Mouse (Mus musculus): ENCODE results near the gene Asprv1.

The Asprv1 gene

DNA sequence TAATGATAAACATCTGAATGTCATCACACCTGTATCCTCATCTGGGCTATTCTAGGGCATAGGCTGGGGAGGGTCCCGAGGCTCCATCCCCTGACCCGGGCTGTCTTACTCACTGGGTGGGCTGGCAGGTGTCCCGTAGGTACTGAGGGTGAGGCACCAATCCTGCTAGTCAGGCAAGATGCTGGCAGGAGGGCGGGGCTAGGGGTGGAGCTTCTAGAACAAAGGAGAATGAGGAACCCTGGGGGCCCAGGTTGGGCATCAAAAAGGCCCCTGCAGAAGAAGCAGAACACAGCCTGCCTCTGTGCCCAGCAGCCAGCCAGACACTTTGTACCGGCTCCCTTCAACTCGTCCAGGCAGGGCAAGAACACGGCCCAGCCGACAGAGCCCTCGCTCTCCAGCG, at the start of gene Asprv1:
TSS of gene Asprv1 (plus strand) at position 219 of the 400 bp plus-strand sequence.
- DNase-seq (ENCODE audit: low read depth, low spot score): no peak

DNA sequence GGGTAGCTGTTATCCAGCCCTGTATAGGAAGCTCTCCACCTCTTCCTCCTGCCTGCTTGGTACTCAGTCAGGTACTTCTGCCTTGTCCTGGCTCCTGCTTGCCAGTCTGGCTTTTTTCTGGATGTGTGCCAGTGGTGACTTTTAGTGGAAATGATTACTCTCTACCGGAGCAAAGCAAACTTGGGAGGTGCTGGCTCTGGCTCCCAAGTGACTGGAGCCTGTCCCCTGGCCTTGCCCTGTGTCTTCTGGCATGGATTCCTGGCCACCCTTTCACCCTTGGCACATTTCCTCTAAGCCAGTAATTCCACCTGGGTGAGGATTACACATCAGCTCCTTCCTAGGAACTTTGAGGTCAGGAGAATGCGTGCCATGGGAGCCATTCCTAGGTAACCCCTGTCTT, 49.6 kb upstream of the Asprv1 start:
- DNase-seq (ENCODE audit: low read depth, low spot score): no peak

GRCm38 (mm10) chr6:86579066-86579784, 48.7 kb upstream of the Asprv1 start:
- DNase-seq (ENCODE audit: low read depth, low spot score): no peak

GRCm38 (mm10) chr6:86579926-86580325, 48.0 kb upstream of the Asprv1 start:
- DNase-seq (ENCODE audit: low read depth, low spot score): no peak

DNA sequence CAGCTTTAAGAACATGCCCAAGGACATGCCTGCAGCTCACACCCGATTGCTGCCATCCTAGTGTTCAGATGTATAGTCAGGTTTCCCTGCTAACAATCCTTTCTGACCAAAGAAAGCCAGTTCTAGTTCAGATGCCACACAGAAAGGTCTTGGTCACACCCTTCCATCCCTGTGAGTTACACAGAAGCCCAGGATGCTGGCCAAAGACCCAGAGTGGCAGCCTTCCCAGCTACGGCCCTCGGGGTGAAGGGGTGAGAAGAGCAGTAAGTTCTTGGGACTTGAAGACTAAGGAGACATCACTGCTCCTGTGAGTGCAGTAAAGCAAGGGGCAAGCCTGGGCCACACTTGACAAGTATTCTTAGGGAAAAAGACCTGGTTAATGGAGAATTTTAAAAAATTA, 44.8 kb upstream of the Asprv1 start:
- no peak for DNase-seq (ENCODE audit: low read depth, low spot score)

GRCm38 (mm10) chr6:86583601-86584215, 44.3 kb upstream of the Asprv1 start:
- no peak for DNase-seq (ENCODE audit: low read depth, low spot score)

GRCm38 (mm10) chr6:86584296-86585015, 43.5 kb upstream of the Asprv1 start:
- DNase-seq (ENCODE audit: low read depth, low spot score): no peak

- peak; percentile 53 for DNase-seq (ENCODE audit: low read depth, low spot score)
Measured at GRCm38 (mm10) chr6:86585070-86585600, 42.8 kb upstream of the Asprv1 start.

DNA sequence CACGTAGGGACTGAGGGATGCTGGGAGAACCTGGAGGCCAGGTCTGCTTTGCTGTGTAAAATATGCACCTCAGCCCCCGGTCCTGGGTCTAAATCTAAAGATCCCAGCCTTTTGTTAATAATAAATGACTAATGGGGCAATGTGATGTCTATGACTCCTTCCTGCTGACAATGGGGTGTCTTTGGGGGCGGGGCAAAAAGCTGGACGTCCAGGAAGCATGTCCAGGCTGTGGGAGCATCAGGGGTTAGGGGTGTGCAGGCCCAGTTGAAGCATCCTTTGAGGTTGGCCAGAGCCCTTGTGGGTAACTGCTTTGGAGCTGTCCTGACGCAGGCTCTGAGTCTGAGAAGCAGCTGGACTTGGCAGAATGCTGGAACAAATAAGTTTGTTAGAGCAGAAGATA, 41.9 kb upstream of the Asprv1 start:
- no peak for DNase-seq (ENCODE audit: low read depth, low spot score)

GRCm38 (mm10) chr6:86588429-86588828, 39.5 kb upstream of the Asprv1 start:
- DNase-seq (ENCODE audit: low read depth, low spot score): no peak

GRCm38 (mm10) chr6:86593146-86593897, 34.6 kb upstream of the Asprv1 start:
- no peak for DNase-seq (ENCODE audit: low read depth, low spot score)

- DNase-seq (ENCODE audit: low read depth, low spot score): peak; percentile 27
Measured at GRCm38 (mm10) chr6:86594636-86595035, 33.3 kb upstream of the Asprv1 start.

DNA sequence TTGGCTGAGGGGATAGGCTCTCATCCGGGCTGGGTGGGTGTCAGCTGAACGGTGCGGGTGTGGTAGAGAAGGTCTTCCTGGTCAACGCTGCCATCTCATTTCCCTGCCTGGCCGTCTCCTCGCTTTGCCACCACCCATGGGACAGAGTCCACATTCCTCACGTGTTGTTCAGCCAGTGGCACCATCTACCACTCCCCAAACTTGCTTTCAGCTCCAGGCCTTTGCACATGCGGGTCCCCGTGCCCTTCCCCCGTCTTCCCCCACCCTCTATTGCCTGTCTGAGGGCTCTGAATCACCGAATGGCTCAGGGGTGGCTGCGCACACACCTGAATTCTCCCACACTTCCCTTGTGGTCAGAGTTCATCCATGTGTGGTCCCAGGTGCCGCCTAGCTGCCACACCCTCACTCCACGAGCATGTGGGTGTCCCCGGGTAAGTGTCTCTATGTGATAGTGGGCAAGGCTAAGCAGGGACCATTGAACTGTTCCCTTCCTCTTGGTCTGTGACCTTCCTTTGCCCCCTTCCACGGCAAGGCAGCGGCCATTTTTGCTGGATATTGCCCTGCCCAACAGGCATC, 32.0 kb upstream of the Asprv1 start:
- DNase-seq (ENCODE audit: low read depth, low spot score): no peak

- no peak for DNase-seq (ENCODE audit: low read depth, low spot score)
Measured at GRCm38 (mm10) chr6:86598742-86599193, 29.2 kb upstream of the Asprv1 start.

GRCm38 (mm10) chr6:86599197-86599596, 28.8 kb upstream of the Asprv1 start:
- peak; percentile 64 for DNase-seq (ENCODE audit: low read depth, low spot score)

GRCm38 (mm10) chr6:86599951-86600414, 28.0 kb upstream of the Asprv1 start:
- DNase-seq (ENCODE audit: low read depth, low spot score): no peak

DNA sequence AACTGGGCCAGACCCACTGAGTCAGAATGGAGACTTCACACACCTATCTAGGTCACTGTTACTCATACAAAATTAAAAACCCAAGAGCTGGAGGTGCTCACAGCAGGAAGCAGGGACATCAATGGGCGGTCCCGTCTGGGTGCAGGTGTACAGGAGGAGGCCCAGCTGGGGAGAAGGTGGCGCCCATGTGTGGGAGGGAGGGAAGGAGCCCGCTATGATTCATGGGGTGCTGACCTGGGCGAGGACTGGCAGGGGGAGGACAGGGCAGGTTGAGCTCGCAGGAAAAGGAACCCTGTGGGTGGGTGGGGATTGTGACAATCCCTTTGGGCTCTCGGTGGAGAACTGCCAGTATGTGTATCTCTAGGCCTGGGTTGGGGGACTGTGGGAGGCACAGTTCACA, 22.7 kb upstream of the Asprv1 start:
- DNase-seq (ENCODE audit: low read depth, low spot score): no peak

DNA sequence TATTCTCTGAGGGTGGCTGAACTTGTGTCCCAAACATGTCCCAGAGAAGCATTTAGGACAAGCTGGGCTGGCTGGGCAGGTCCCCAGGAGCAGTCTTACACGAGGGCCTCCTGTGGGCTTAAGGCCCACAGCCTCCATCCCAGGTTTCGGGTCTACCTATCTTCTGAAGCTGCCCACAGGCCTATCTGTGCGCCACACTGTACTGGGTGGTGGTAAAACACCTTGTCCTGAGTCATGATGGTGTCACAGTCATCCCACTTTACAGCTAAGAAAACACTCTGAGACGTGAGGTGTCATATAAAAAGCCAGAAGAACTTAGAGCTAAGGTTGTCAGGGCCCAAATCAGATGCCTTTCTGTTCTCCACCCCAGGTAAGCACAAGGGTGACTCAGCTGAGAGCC, 21.7 kb upstream of the Asprv1 start:
- DNase-seq (ENCODE audit: low read depth, low spot score): no peak

DNA sequence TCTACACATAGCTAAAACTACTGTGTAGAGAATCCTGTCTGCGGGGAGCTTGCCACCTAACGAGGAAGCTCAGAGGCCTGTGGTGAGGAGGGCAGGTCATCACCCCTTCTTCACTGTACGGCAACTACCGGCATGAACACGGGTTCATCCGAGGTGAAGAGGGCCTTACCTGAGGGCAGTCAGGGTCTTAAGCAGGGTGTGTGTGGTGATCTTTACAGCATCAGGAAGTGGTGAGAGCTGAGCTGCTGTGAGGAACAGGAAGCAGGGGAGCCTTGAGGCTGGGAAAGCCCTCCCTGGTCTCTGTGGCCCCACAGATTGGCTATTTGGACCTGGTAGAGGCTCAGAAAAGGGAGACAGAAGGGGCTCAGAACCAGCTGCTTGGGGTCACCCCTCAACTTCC, 20.5 kb upstream of the Asprv1 start:
- no peak for DNase-seq (ENCODE audit: low read depth, low spot score)

DNA sequence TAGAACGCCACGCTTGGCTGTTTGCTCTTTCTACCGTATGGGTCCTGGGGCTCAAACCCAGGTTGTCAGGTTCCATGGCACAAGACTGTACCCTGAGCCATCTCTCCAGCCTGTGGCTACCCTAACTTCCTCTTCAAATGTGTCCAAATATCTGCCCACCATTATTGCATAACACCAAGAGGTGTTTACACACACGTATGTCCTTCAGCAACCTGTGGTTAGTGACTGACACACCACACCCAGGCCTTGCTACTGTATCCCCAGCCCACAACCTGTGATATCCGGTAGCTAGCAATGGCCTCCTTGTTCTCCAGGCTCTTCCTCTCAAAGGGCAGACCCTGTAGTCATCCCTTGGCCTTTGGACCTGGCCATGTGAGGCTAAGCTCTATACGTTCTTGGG, 18.7 kb upstream of the Asprv1 start:
- DNase-seq (ENCODE audit: low read depth, low spot score): no peak

DNA sequence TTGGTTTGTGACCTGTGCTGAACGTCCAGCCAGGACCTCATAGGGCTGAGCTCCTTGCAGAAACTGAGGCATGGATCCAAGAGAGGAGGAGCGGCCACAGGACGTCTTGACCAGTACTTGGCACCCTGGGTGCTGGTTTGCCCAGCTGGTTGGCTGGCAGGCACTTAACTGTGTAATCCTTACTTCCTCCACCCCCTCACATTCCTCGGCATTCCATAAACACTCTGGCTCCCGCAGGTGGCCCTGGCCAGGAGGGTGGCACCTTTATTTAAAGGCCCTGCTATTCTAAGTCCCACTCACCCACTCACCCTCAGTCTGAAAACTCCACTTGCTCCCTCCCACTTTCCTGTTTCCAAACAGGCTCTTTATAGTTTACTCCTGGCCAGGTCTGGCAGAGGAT, 17.2 kb upstream of the Asprv1 start:
- no peak for DNase-seq (ENCODE audit: low read depth, low spot score)

Data from forelimb bud, embryonic 11.5 days (tissue).